Mouse (Mus musculus) midbrain, embryonic 15.5 days (tissue): Measurements from ENCODE around the gene Il15. TPM values are rescaled to one million over a fixed set of nuclear protein-coding genes. Genes with fewer than 3 reads are reported as not detected.

ENCODE experiments used
- ATAC-seq: fragments of 200-750 bp; cut with Nextera tagmentation; replicated peaks from 2 replicates; pipeline ENCODE4 v1.8.0; 2017; ENCODE audit warnings: moderate TSS enrichment
- H3K27ac ChIP-seq: fragments of 300-500 bp; sonication (generic); 2 replicates; pipeline ENCODE4 v1.5.1; 2015; ENCODE audit warnings: mild to moderate bottlenecking, inconsistent platforms
- H3K27me3 ChIP-seq: fragments of 300-500 bp; sonication (generic); replicated peaks from 2 replicates; pipeline ENCODE4 v1.6.1; 2015; ENCODE audit warnings: inconsistent platforms
- H3K36me3 ChIP-seq: fragments of 300-500 bp; sonication (generic); replicated peaks from 2 replicates; pipeline ENCODE4 v1.6.1; 2015; ENCODE audit warnings: inconsistent platforms
- H3K4me1 ChIP-seq: fragments of 300-500 bp; sonication (generic); 2 replicates; pipeline ENCODE4 v1.6.1; 2015; ENCODE audit warnings: inconsistent platforms
- H3K4me2 ChIP-seq: fragments of 300-500 bp; sonication (generic); 2 replicates; pipeline ENCODE4 v1.6.1; 2015; ENCODE audit warnings: inconsistent platforms, mild to moderate bottlenecking, moderate library complexity
- H3K4me3 ChIP-seq: fragments of 300-500 bp; sonication (generic); 2 replicates; pipeline ENCODE4 v1.5.1; 2015; ENCODE audit warnings: mild to moderate bottlenecking, inconsistent platforms
- H3K9ac ChIP-seq: fragments of 300-500 bp; sonication (generic); 2 replicates; pipeline ENCODE4 v1.6.1; 2015; ENCODE audit warnings: mild to moderate bottlenecking, inconsistent platforms
- H3K9me3 ChIP-seq: fragments of 300-500 bp; sonication (generic); 2 replicates; pipeline ENCODE4 v1.6.1; 2016; ENCODE audit warnings: inconsistent platforms
- WGBS: fragments of 180-500 bp; shearing (Covaris S2); methylation state at CpG from one replicate; pipeline ENCODE4 v1.1.7; 2015; ENCODE audit warnings: mixed read lengths; 5-methylcytosine and 5-hydroxymethylcytosine counted together
- polyA plus RNA-seq: library from polyadenylated mRNA; unstranded; fragments of >200 nt; fragmentation: Nextera tagmentation; extraction: Ambion mirVana; gene quantifications from 2 replicates; pipeline ENCODE4 v1.2.1, GENCODE M21; 2015

The Il15 gene
- polyA plus RNA-seq: 0.87 and 1.1 TPM in 2 replicates

- peaks cover 10% of the 10 kb centered on the region for H3K4me1 ChIP-seq
- H3K27me3 ChIP-seq: 0 out of 2 replicates have a peak, but pooled peaks cover 3% of the 10 kb centered on the region
- peak within 1 kb of the TSS; percentile 32 for H3K4me3 ChIP-seq
- H3K4me2 ChIP-seq: peak within 1 kb of the TSS; percentile 57
- H3K36me3 ChIP-seq: no peaks in the 10 kb centered on the region
- H3K9me3 ChIP-seq: no peaks in the 10 kb centered on the region
- peak; percentile 59 for ATAC-seq
- no peak within 1 kb of the TSS for H3K27ac ChIP-seq
- H3K9ac ChIP-seq: peak within 1 kb of the TSS; percentile 13; the same call in 1 of the 2 replicates
- WGBS: 17% methylated on average over 13 of the region's 13 CpGs
Measured at GRCm38 (mm10) chr8:82402686-82403330, at the start of gene Il15. Il15 (minus strand) TSS chr8:82403222.

GRCm38 (mm10) chr8:82444897-82445296, 41.9 kb upstream of the Il15 start:
- no peaks in the 10 kb centered on the region for H3K27me3 ChIP-seq
- H3K9ac ChIP-seq: no peak overlapping the region
- no peaks in the 10 kb centered on the region for H3K9me3 ChIP-seq
- H3K4me2 ChIP-seq: no peak overlapping the region
- H3K36me3 ChIP-seq: no peaks in the 10 kb centered on the region
- no peak overlapping the region for H3K27ac ChIP-seq
- no peaks in the 10 kb centered on the region for H3K4me1 ChIP-seq
- ATAC-seq: no peak
- no peak overlapping the region for H3K4me3 ChIP-seq

- no peak overlapping the region for H3K4me3 ChIP-seq
- no peak for ATAC-seq
- H3K9ac ChIP-seq: no peak overlapping the region
- H3K36me3 ChIP-seq: no peaks in the 10 kb centered on the region
- no peaks in the 10 kb centered on the region for H3K4me1 ChIP-seq
- 84% methylated on average over 5 of the region's 5 CpGs for WGBS
- H3K4me2 ChIP-seq: no peak overlapping the region
- no peak overlapping the region for H3K27ac ChIP-seq
- no peaks in the 10 kb centered on the region for H3K27me3 ChIP-seq
- no peaks in the 10 kb centered on the region for H3K9me3 ChIP-seq
Measured at GRCm38 (mm10) chr8:82416587-82417340, 13.7 kb upstream of the Il15 start.

- no peak for ATAC-seq
- H3K27me3 ChIP-seq: no peaks in the 10 kb centered on the region
- no peaks in the 10 kb centered on the region for H3K36me3 ChIP-seq
- H3K9ac ChIP-seq: no peak overlapping the region
- H3K9me3 ChIP-seq: no peaks in the 10 kb centered on the region
- 89% methylated on average over 1 of the region's 1 CpGs for WGBS
- no peak overlapping the region for H3K4me2 ChIP-seq
- no peaks in the 10 kb centered on the region for H3K4me1 ChIP-seq
- no peak overlapping the region for H3K27ac ChIP-seq
- no peak overlapping the region for H3K4me3 ChIP-seq
Measured at GRCm38 (mm10) chr8:82415485-82415884, 12.5 kb upstream of the Il15 start.

- H3K27ac ChIP-seq: no peak overlapping the region
- H3K4me1 ChIP-seq: no peaks in the 10 kb centered on the region
- H3K4me3 ChIP-seq: no peak overlapping the region
- H3K9me3 ChIP-seq: no peaks in the 10 kb centered on the region
- no peaks in the 10 kb centered on the region for H3K27me3 ChIP-seq
- no peak overlapping the region for H3K4me2 ChIP-seq
- H3K9ac ChIP-seq: no peak overlapping the region
- WGBS: 52% methylated on average over 3 of the region's 3 CpGs
- H3K36me3 ChIP-seq: no peaks in the 10 kb centered on the region
- ATAC-seq: no peak
Measured at GRCm38 (mm10) chr8:82410135-82410534, 7.1 kb upstream of the Il15 start.

- WGBS: 54% methylated on average over 1 of the region's 1 CpGs
- ATAC-seq: no peak
- H3K27me3 ChIP-seq: 0 out of 2 replicates have a peak, but pooled peaks cover 3% of the 10 kb centered on the region
- H3K4me1 ChIP-seq: peaks cover 9% of the 10 kb centered on the region
- H3K4me3 ChIP-seq: no peak overlapping the region
- H3K9me3 ChIP-seq: no peaks in the 10 kb centered on the region
- H3K9ac ChIP-seq: no peak overlapping the region
- H3K27ac ChIP-seq: no peak overlapping the region
- no peak overlapping the region for H3K4me2 ChIP-seq
- H3K36me3 ChIP-seq: no peaks in the 10 kb centered on the region
Measured at GRCm38 (mm10) chr8:82407060-82407459, 4.0 kb upstream of the Il15 start.

GRCm38 (mm10) chr8:82404068-82404467, 1.0 kb upstream of the Il15 start:
- no peak for ATAC-seq
- Histone ChIP-seq H3K4me3 (no peak overlapping the region), H3K27ac (no peak overlapping the region), H3K4me1 (peaks cover 10% of the 10 kb centered on the region), H3K9ac (no peak overlapping the region), H3K36me3 (no peaks in the 10 kb centered on the region), H3K27me3 (0 out of 2 replicates have a peak, but pooled peaks cover 3% of the 10 kb centered on the region), H3K9me3 (no peaks in the 10 kb centered on the region), H3K4me2 (no peak overlapping the region)
- 94% methylated on average over 3 of the region's 3 CpGs for WGBS

GRCm38 (mm10) chr8:82402261-82402685, 749 bp downstream of the Il15 start:
- H3K4me2 ChIP-seq: peak overlapping the region; percentile 57
- peak overlapping the region; percentile 13; the same call in 1 of the 2 replicates for H3K9ac ChIP-seq
- peak overlapping the region; percentile 32 for H3K4me3 ChIP-seq
- H3K36me3 ChIP-seq: no peaks in the 10 kb centered on the region
- H3K4me1 ChIP-seq: peaks cover 10% of the 10 kb centered on the region
- H3K27me3 ChIP-seq: 0 out of 2 replicates have a peak, but pooled peaks cover 3% of the 10 kb centered on the region
- no peaks in the 10 kb centered on the region for H3K9me3 ChIP-seq
- WGBS: 3% methylated on average over 13 of the region's 13 CpGs
- no peak overlapping the region for H3K27ac ChIP-seq
- ATAC-seq: peak; percentile 54

- H3K9ac ChIP-seq: no peak overlapping the region
- ATAC-seq: no peak
- no peaks in the 10 kb centered on the region for H3K36me3 ChIP-seq
- H3K9me3 ChIP-seq: no peaks in the 10 kb centered on the region
- peak overlapping the region; percentile 57 for H3K4me2 ChIP-seq
- H3K4me1 ChIP-seq: peaks cover 10% of the 10 kb centered on the region
- WGBS: 22% methylated on average over 6 of the region's 6 CpGs
- 0 out of 2 replicates have a peak, but pooled peaks cover 3% of the 10 kb centered on the region for H3K27me3 ChIP-seq
- H3K27ac ChIP-seq: no peak overlapping the region
- no peak overlapping the region for H3K4me3 ChIP-seq
Measured at GRCm38 (mm10) chr8:82401490-82401889, 1.5 kb downstream of the Il15 start.

- Histone ChIP-seq H3K9me3 (no peaks in the 10 kb centered on the region), H3K4me1 (peaks cover 10% of the 10 kb centered on the region), H3K27ac (no peak overlapping the region), H3K4me3 (no peak overlapping the region), H3K36me3 (no peaks in the 10 kb centered on the region), H3K4me2 (no peak overlapping the region), H3K27me3 (0 out of 2 replicates have a peak, but pooled peaks cover 3% of the 10 kb centered on the region), H3K9ac (no peak overlapping the region)
- ATAC-seq: no peak
- WGBS: 74% methylated on average over 2 of the region's 2 CpGs
Measured at GRCm38 (mm10) chr8:82401059-82401458, 2.0 kb downstream of the Il15 start.

GRCm38 (mm10) chr8:82400376-82400775, 2.6 kb downstream of the Il15 start:
- ATAC-seq: no peak
- Histone ChIP-seq H3K4me3 (no peak overlapping the region), H3K27me3 (0 out of 2 replicates have a peak, but pooled peaks cover 3% of the 10 kb centered on the region), H3K4me2 (no peak overlapping the region), H3K4me1 (peaks cover 10% of the 10 kb centered on the region), H3K36me3 (no peaks in the 10 kb centered on the region), H3K27ac (no peak overlapping the region), H3K9me3 (no peaks in the 10 kb centered on the region), H3K9ac (no peak overlapping the region)
- WGBS: 60% methylated on average over 2 of the region's 2 CpGs

- no peaks in the 10 kb centered on the region for H3K36me3 ChIP-seq
- H3K9ac ChIP-seq: no peak overlapping the region
- no peak overlapping the region for H3K27ac ChIP-seq
- WGBS: 88% methylated on average over 2 of the region's 2 CpGs
- H3K4me1 ChIP-seq: peaks cover 10% of the 10 kb centered on the region
- no peak overlapping the region for H3K4me2 ChIP-seq
- no peak overlapping the region for H3K4me3 ChIP-seq
- H3K9me3 ChIP-seq: no peaks in the 10 kb centered on the region
- no peak for ATAC-seq
- H3K27me3 ChIP-seq: 0 out of 2 replicates have a peak, but pooled peaks cover 3% of the 10 kb centered on the region
Measured at GRCm38 (mm10) chr8:82398546-82398945, 4.5 kb downstream of the Il15 start.
